Mouse (Mus musculus): ENCODE data around the gene Nmt1. TPM values are rescaled to one million over a fixed set of nuclear protein-coding genes. Genes with fewer than 3 reads are reported as not detected.
A peak's percentile ranks its signal among the peaks of the same experiment; 100 is the strongest.

Nmt1 gene
- polyA plus RNA-seq, 1 experiment from 2014 or later = 52.2 TPM

DNA sequence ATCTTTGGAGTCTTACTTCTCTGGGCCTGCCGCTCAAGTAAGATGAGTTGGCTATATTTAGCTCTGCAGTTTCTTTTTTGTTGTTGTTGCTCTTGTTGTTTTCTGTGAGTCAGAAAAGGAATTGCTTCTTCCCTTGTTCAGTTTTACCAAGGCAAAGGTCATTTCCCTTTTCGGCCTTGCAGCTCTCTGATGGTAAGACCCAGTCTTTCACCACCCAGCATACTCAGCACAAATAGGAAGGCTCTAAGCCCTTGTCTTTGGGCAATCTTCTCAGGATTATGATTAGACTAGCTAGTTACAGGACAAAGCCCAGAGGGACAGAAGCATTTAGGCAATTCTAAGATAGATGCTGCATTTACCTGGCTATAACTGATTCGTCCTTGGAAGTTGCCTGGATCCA is 1.1 kb upstream of the Nmt1 start:
- no peak for ATAC-seq (ENCODE audit: insufficient read depth, low FRiP score, low read depth)
- H3K9me3 ChIP-seq = no peaks in the 10 kb centered on the region
- no peaks in the 10 kb centered on the region; the same call in 1 of the 2 replicates for H3K36me3 ChIP-seq
- 87% methylated on average over 3 of the region's 3 CpGs for WGBS
- H3K4me2 ChIP-seq = peak overlapping the region; percentile 68; the same call in 1 of the 2 replicates
- H3K27ac ChIP-seq = peak overlapping the region; percentile 83; the same call in 1 of the 2 replicates
- no peaks in the 10 kb centered on the region for H3K27me3 ChIP-seq (replicated peaks)
- peaks cover 15% of the 10 kb centered on the region for H3K4me1 ChIP-seq
- H3K4me3 ChIP-seq (replicated peaks) = no peak overlapping the region; the same call in 1 of the 2 replicates
- H3K9ac ChIP-seq = no peak overlapping the region

DNA sequence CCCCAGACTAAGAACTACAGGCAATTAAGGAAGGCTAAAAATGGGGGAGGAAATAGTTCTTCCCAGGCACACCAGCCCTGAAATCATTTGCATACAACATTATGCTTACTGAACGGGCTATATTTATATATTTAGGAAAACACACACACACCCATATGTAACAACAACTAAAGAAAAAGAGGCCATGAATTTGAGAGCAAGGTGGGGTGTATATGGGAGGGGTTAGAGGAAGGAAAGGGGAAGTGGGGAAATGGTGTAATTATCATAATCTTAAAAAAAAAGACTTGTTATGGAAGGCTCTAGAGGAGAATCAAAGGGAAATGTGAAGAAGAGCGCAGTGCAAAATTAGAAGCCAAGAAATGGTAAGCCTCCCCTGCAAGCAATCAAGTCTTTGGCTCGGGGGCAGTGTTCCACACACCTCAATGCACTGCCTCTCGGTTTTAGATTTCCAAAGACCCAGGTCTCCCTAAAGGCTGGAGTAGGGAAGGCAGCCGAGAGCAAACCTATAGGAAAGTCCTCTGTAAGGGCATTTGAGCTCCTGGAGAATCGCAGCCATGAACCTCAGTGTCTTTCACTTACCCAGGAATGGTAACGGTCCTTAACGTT is 317 bp upstream of the Nmt1 start:
- H3K27me3 ChIP-seq (replicated peaks) = no peaks in the 10 kb centered on the region
- H3K9ac ChIP-seq = peak overlapping the region; percentile 26
- peak overlapping the region; percentile 83 for H3K27ac ChIP-seq
- peak; percentile 12; the same call in 1 of the 2 replicates for ATAC-seq (ENCODE audit: insufficient read depth, low FRiP score, low read depth)
- peak overlapping the region; percentile 68 for H3K4me2 ChIP-seq
- no peaks in the 10 kb centered on the region; the same call in 1 of the 2 replicates for H3K36me3 ChIP-seq
- peaks cover 15% of the 10 kb centered on the region for H3K4me1 ChIP-seq
- H3K9me3 ChIP-seq = no peaks in the 10 kb centered on the region
- WGBS = 13% methylated on average over 8 of the region's 8 CpGs
- H3K4me3 ChIP-seq (replicated peaks) = peak overlapping the region; percentile 92

DNA sequence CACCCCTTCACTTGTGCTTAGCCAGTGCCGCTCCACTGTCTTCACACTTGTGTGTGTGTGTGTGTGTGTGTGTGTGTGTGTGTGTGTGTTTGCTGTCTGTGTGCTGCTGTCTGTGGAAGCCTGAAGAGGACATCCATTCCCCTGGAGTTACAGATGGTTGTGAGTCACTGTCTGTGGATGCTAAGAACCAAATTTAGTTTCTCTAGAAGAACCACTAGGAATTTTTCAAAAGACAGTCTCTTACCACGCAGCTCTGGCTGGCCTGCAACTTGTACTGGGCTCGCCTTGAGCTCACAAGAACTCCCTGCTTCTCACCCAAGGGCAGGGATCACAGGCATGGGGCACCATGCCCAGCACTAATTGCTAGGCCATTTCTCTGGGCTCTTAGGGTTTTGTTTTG is 5.0 kb downstream of the Nmt1 start:
- H3K9me3 ChIP-seq = no peaks in the 10 kb centered on the region
- no peaks in the 10 kb centered on the region for H3K27me3 ChIP-seq (replicated peaks)
- H3K27ac ChIP-seq = no peak overlapping the region
- no peak overlapping the region for H3K9ac ChIP-seq
- WGBS = 95% methylated on average over 3 of the region's 3 CpGs
- no peak for ATAC-seq (ENCODE audit: insufficient read depth, low FRiP score, low read depth)
- H3K36me3 ChIP-seq = no peaks in the 10 kb centered on the region; the same call in 1 of the 2 replicates
- H3K4me3 ChIP-seq (replicated peaks) = no peak overlapping the region
- no peak overlapping the region for H3K4me2 ChIP-seq
- peaks cover 9% of the 10 kb centered on the region for H3K4me1 ChIP-seq

DNA sequence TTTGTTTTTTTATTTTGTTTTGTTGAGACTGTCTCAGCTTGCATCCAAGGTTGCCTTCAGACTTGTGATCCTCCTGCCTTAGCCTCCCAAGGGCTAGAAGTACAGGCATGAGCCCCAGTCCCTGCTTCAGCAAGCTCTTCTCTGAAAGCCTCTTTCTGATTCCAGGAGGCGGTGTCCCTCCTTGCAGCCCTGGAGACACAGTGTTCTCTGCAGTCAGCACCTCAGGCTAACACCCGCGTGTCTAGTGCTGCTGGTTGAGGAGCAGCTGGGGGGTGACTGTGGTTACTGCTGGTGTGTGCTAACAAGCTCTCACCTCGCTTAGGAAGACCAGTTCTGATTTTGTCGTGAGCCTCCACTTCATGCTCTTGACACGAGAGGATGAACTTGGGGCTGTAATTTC is 7.0 kb downstream of the Nmt1 start:
- Histone ChIP-seq H3K4me1 (0 out of 2 replicates have a peak, but pooled peaks cover 5% of the 10 kb centered on the region), H3K4me3 (replicated peaks) (no peak overlapping the region), H3K9me3 (no peaks in the 10 kb centered on the region), H3K36me3 (no peaks in the 10 kb centered on the region; the same call in 1 of the 2 replicates), H3K27ac (no peak overlapping the region), H3K27me3 (replicated peaks) (no peaks in the 10 kb centered on the region), H3K4me2 (no peak overlapping the region), H3K9ac (no peak overlapping the region)
- no peak for ATAC-seq (ENCODE audit: insufficient read depth, low FRiP score, low read depth)
- 85% methylated on average over 6 of the region's 6 CpGs for WGBS

DNA sequence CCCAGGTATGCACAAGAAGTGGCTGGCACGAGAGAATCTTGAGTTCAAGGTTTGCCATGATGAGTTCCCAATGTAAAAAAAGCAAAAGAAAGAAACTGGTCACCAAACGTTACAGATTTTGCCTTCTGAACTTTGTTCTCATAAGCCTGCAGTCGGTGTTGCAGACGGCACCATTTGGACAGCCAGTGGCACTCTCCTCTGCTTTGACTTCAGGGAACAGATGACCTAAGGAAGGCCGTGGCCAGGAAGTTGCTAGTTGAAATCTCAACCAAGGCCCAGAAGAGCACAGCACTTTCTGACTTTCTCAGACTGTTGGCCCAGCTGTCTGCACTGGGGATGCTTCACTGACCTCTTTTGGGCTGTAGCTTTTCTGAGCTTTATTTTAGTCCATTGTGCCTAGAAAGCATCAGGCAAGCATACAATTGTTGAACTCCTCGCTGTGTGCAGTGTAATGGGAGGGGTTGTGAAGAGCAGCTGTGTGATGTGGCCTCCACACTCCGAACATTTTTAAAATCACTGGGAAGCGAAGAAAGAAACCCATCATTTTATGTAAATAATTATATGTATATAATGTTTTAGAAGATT is 9.0 kb downstream of the Nmt1 start:
- Histone ChIP-seq H3K4me3 (replicated peaks) (no peak overlapping the region), H3K9me3 (no peaks in the 10 kb centered on the region), H3K9ac (no peak overlapping the region), H3K36me3 (no peaks in the 10 kb centered on the region), H3K27ac (no peak overlapping the region), H3K4me1 (no peaks in the 10 kb centered on the region), H3K4me2 (no peak overlapping the region), H3K27me3 (replicated peaks) (no peaks in the 10 kb centered on the region)
- WGBS = 78% methylated on average over 8 of the region's 8 CpGs
- no peak for ATAC-seq (ENCODE audit: insufficient read depth, low FRiP score, low read depth)

DNA sequence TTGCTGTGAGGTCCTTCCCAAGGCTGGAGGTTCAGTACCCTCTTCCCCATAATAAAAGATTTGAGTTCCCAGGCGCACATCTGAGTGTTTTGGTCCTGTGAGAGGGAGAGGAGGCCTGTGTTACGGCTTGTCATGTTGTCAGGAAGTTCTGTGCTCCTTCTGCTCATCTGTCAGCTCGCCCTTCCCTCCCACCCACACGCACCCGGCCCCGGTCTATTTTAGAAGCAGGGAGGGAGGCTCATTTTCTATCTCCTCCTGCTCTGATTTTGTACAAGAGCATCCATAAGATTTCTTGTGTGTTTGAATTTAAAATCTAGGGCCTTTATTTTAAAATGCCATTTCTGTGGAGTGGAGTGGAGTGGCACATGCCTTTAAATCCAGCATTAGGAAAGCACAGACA is 10.0 kb downstream of the Nmt1 start:
- ATAC-seq (ENCODE audit: insufficient read depth, low FRiP score, low read depth) = no peak
- no peaks in the 10 kb centered on the region for H3K27me3 ChIP-seq (replicated peaks)
- no peaks in the 10 kb centered on the region for H3K9me3 ChIP-seq
- H3K36me3 ChIP-seq = no peaks in the 10 kb centered on the region
- H3K4me2 ChIP-seq = no peak overlapping the region
- no peaks in the 10 kb centered on the region for H3K4me1 ChIP-seq
- 84% methylated on average over 6 of the region's 6 CpGs for WGBS
- no peak overlapping the region for H3K27ac ChIP-seq
- no peak overlapping the region for H3K4me3 ChIP-seq (replicated peaks)
- H3K9ac ChIP-seq = no peak overlapping the region

DNA sequence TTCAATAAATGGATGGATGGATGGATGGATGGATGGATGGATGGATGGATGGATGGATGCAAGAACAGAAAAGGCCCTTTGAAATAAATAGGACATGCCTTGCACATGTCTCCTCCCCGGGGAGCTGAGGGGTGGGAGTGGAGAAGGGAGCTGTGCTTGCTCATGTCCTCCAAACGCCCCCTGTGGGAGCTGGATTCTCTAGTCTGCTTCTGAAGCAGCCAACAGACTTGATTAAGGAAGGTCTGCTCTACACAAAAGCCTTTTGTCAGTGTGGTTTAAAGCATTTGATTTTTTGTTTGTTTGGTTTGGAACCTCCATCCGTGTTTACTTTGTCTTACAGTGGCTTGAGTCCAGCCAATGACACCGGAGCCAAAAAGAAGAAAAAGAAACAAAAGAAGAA is 14.8 kb downstream of the Nmt1 start:
- no peak overlapping the region for H3K9ac ChIP-seq
- WGBS = 73% methylated on average over 4 of the region's 4 CpGs
- H3K4me3 ChIP-seq (replicated peaks) = no peak overlapping the region
- H3K27ac ChIP-seq = no peak overlapping the region
- H3K4me2 ChIP-seq = no peak overlapping the region
- H3K36me3 ChIP-seq = peaks cover 30% of the 10 kb centered on the region
- ATAC-seq (ENCODE audit: insufficient read depth, low FRiP score, low read depth) = no peak
- H3K4me1 ChIP-seq = no peaks in the 10 kb centered on the region
- no peaks in the 10 kb centered on the region for H3K27me3 ChIP-seq (replicated peaks)
- no peaks in the 10 kb centered on the region for H3K9me3 ChIP-seq

DNA sequence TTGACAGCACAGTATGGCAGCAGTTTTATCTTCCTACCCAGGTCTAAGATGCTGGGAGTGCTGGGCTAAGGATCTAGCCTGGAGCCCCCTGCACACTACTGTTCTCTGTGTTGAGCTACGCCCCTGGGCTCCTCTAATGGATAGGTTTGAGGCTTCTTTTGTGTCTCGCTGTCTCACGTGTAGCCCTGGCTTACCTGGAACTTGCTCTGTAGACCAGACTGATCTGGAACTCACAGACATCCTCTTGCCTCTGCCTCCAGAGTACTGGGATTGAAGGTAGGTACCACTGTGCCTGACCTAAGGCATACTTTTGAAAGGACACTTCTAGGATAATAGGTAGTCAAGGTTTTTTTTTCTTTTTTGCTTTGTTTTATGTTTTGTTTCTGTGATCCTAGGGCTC is 16.0 kb downstream of the Nmt1 start:
- Histone ChIP-seq H3K36me3 (peaks cover 30% of the 10 kb centered on the region), H3K9ac (no peak overlapping the region), H3K4me3 (replicated peaks) (no peak overlapping the region), H3K4me2 (no peak overlapping the region), H3K27me3 (replicated peaks) (no peaks in the 10 kb centered on the region), H3K9me3 (no peaks in the 10 kb centered on the region), H3K27ac (no peak overlapping the region), H3K4me1 (no peaks in the 10 kb centered on the region)
- no peak for ATAC-seq (ENCODE audit: insufficient read depth, low FRiP score, low read depth)
- 96% methylated on average over 3 of the region's 3 CpGs for WGBS

DNA sequence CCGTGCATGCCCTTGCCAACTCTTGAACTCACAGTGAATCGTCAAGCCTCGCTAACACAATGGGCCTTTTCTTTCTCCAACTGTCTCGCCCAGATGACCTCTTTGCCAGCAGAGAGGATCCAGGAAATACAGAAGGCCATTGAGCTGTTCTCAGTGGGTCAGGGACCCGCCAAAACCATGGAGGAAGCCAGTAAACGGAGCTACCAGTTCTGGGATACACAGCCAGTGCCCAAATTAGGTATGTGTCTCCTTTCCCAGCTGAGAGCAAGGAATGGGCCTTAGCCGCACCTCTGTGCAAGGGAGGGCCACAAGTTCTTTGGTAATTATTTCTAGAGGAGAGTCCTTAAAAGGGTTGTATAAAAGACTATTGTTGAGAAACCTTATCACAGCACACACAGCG is 18.3 kb downstream of the Nmt1 start:
- H3K9ac ChIP-seq = no peak overlapping the region
- H3K27ac ChIP-seq = no peak overlapping the region
- 79% methylated on average over 8 of the region's 8 CpGs for WGBS
- no peaks in the 10 kb centered on the region for H3K9me3 ChIP-seq
- no peaks in the 10 kb centered on the region for H3K27me3 ChIP-seq (replicated peaks)
- H3K36me3 ChIP-seq = peaks cover 38% of the 10 kb centered on the region
- no peak for ATAC-seq (ENCODE audit: insufficient read depth, low FRiP score, low read depth)
- no peak overlapping the region for H3K4me2 ChIP-seq
- H3K4me3 ChIP-seq (replicated peaks) = no peak overlapping the region
- H3K4me1 ChIP-seq = no peaks in the 10 kb centered on the region

DNA sequence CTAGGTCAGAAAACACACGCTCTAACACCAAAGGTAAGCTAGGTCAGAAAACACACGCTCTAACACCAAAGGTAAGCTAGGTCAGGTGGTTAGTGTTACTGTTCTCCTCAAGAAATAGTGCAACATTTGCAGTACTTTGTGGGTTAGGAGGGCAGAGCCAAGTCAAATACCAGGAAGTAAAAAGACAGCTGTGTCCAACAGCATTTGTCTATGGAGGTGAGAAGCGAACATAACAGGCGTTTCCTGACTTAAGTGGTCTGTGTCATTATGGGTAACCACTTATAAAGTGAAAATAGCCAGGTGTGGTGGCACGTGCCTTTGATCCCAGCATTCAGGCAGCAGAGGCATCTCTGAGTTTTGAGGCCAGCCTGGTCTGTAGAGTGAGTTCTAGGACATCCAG is 21.6 kb downstream of the Nmt1 start:
- no peak for ATAC-seq (ENCODE audit: insufficient read depth, low FRiP score, low read depth)
- Histone ChIP-seq H3K27ac (no peak overlapping the region), H3K4me3 (replicated peaks) (no peak overlapping the region), H3K27me3 (replicated peaks) (no peaks in the 10 kb centered on the region), H3K4me1 (no peaks in the 10 kb centered on the region), H3K4me2 (no peak overlapping the region), H3K9ac (no peak overlapping the region), H3K36me3 (peaks cover 48% of the 10 kb centered on the region), H3K9me3 (no peaks in the 10 kb centered on the region)
- WGBS = 84% methylated on average over 5 of the region's 5 CpGs

DNA sequence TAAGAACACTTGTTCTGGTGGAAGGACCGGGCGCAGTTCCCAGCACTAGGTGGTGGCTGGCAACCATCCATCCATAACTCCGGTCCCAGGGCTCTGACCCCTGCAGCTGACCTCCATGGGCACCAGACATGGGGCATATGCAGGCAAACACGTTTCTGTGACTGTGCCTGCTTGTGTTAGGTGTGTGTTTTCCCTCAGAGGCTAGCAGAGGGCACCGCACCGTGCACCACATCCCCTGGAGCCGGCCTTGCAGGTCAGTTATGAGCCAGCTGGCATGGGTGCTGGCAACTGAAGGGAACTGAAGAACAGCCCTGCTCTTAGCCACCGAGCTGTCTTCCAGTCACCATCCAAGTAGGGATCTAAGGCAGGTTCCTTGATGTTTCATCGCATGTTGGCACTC is 22.2 kb downstream of the Nmt1 start:
- no peaks in the 10 kb centered on the region for H3K4me1 ChIP-seq
- H3K9ac ChIP-seq = no peak overlapping the region
- no peak for ATAC-seq (ENCODE audit: insufficient read depth, low FRiP score, low read depth)
- no peak overlapping the region for H3K27ac ChIP-seq
- H3K4me2 ChIP-seq = no peak overlapping the region
- peaks cover 43% of the 10 kb centered on the region for H3K36me3 ChIP-seq
- no peaks in the 10 kb centered on the region for H3K27me3 ChIP-seq (replicated peaks)
- WGBS = 92% methylated on average over 9 of the region's 9 CpGs
- H3K4me3 ChIP-seq (replicated peaks) = no peak overlapping the region
- no peaks in the 10 kb centered on the region for H3K9me3 ChIP-seq

DNA sequence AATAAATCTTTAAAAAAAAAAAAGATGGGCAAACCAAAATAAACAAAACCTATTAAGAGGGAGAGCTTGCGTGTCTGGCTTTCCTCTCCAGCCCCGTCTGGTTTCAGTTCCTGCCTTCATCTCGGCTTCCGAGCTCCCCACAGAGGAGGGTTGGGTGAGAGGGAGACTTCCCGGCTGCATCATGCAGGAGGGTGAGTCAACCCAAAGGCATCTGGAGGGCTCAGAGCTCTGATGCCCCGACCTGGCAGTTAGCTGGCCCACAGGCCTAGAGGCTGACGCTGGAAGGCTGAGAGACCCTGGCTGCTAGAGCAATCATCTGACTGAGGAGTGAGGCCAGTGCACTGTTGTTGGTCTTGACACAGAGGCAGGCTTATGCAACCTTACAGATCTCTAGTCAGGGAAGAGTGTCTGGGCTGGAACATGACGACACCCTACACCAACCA is 23.3 kb downstream of the Nmt1 start:
- no peak overlapping the region for H3K27ac ChIP-seq
- 55% methylated on average over 8 of the region's 8 CpGs for WGBS
- no peak for ATAC-seq (ENCODE audit: insufficient read depth, low FRiP score, low read depth)

More for the DNA sequence above, 23.3 kb downstream of the Nmt1 start:
- Histone ChIP-seq H3K9me3 (no peaks in the 10 kb centered on the region), H3K4me2 (no peak overlapping the region), H3K27me3 (replicated peaks) (no peaks in the 10 kb centered on the region), H3K36me3 (peaks cover 43% of the 10 kb centered on the region), H3K9ac (no peak overlapping the region), H3K4me3 (replicated peaks) (no peak overlapping the region), H3K4me1 (no peaks in the 10 kb centered on the region)
